ENCODE assay signal across 10 mouse cellular contexts in genomic region chr7:80556166-80556565, GRCm38 (mm10). TPM values are rescaled to one million over a fixed set of nuclear protein-coding genes. Genes with fewer than 3 reads are reported as not detected.
A peak's percentile ranks its signal among the peaks of the same experiment; 100 is the strongest.
DNase-seq lines count a peak whose midpoint lies in the region; ATAC-seq and TF ChIP-seq lines count a peak whose summit lies in the region.
"Had no signal": no experiment of that assay in that cellular context is flagged by ENCODE, and none has a peak within 500 bp of the region (broad histone marks: within the 10 kb centered on the region; RNA-seq: fewer than 3 reads in every experiment).

No protein-coding gene starts in this region.

- DNase-seq in kidney, adult 2 months = peak; percentile 37
- peak; percentile 26 for DNase-seq in MN1 (ENCODE audit: low spot score)
- DNase-seq in brain, adult 2 months (ENCODE audit: low read depth, low spot score) = peak; percentile 35
- peak; percentile 38 to 72 for DNase-seq in kidney, postnatal 36 days
- DNase-seq in Muller cell, postnatal 12 days (ENCODE audit: inconsistent ontology term) = no peak
- no peak for DNase-seq in layer of hippocampus, postnatal 10 days (ENCODE audit: low spot score in 2 of 2)
- DNase-seq: gastrocnemius, postnatal 25 days; thymus, adult 18-20 months had no signal

- no peak for ATAC-seq in kidney, embryonic 15.5 days (replicated peaks; ENCODE audit: low FRiP score)

- 68% methylated on average over 3 of the region's 3 CpGs for WGBS in kidney, adult 2 months
- WGBS in kidney, embryonic 15.5 days = 77% methylated on average over 3 of the region's 3 CpGs

- no peak for TF ChIP-seq CTCF in kidney, adult 2 months (conservative IDR thresholded peaks at IDR 0.05; ENCODE audit: insufficient read depth, insufficient read length, low read depth, low read length)

- no peak overlapping the region for H3K27ac ChIP-seq in kidney, adult 2 months (ENCODE audit: insufficient read depth, low read depth, low read length)
- no peak overlapping the region for H3K27ac ChIP-seq in kidney, embryonic 15.5 days

- no peak overlapping the region for H3K9ac ChIP-seq in kidney, embryonic 15.5 days

- no peak for TF ChIP-seq POLR2A in kidney, adult 2 months (IDR thresholded peaks at IDR 0.05; ENCODE audit: low read depth, low read length)

- H3K36me3 ChIP-seq in kidney, adult 2 months (ENCODE audit: control insufficient read depth, insufficient read depth, low read length) = no peaks in the 10 kb centered on the region
- no peaks in the 10 kb centered on the region for H3K36me3 ChIP-seq in kidney, embryonic 15.5 days

- H3K4me3 ChIP-seq in kidney, adult 2 months (ENCODE audit: insufficient read depth, low read depth, low read length) = no peak overlapping the region
- H3K4me3 ChIP-seq in kidney, embryonic 15.5 days (replicated peaks) = no peak overlapping the region
- H3K4me3 ChIP-seq: myocyte had no signal

- H3K9me3 ChIP-seq in kidney, embryonic 15.5 days (replicated peaks) = no peaks in the 10 kb centered on the region

- H3K27me3 ChIP-seq in kidney, adult 2 months (replicated peaks; ENCODE audit: control insufficient read depth, insufficient read depth, low read length) = no peaks in the 10 kb centered on the region
- no peaks in the 10 kb centered on the region for H3K27me3 ChIP-seq in kidney, embryonic 15.5 days

- peaks cover 8% of the 10 kb centered on the region; the same call in 1 of the 2 replicates for H3K4me1 ChIP-seq in kidney, adult 2 months (ENCODE audit: control insufficient read depth, insufficient read depth, low read length)
- H3K4me1 ChIP-seq in kidney, embryonic 15.5 days = peaks cover 20% of the 10 kb centered on the region

- no peak overlapping the region for H3K4me2 ChIP-seq in kidney, embryonic 15.5 days

RNA-seq across cellular contexts. Expression of gene Blm, which starts 21.2 kb away (rescaled TPM):
- 0.53 and 0.58 TPM in 2 replicates for polyA plus RNA-seq in kidney, adult 2 months (2012; rRNA removed)
- polyA plus RNA-seq in kidney, embryonic 15.5 days (2015; fragmentation: Nextera tagmentation; extraction: Ambion mirVana) = 26.8 and 27.1 TPM in 2 replicates
- 1 to 10 TPM; 7.0 to 8.1 TPM for total RNA-seq in layer of hippocampus, postnatal 10 days (2021)

Comparison
In these comparisons a context has a peak if more than half of its experiments do, and no peak if none do; other contexts are left out.
1. RNA of gene Blm, which starts 21.2 kb away (polyA plus RNA-seq): 26.8 to 27.1 TPM in kidney, embryonic 15.5 days; 0.53 to 0.58 TPM in kidney, adult 2 months; every median in the first group is over 10 times any median in the second.
2. DNase-seq: peak in kidney, adult 2 months (single experiment), MN1 (single experiment), brain, adult 2 months (single experiment) and kidney, postnatal 36 days (2 of 2); none in Muller cell, postnatal 12 days (single experiment) and layer of hippocampus, postnatal 10 days (0 of 2).